Mouse (Mus musculus) ES-E14 (cell line): ENCODE data around the gene Zfp512b. TPM values are rescaled to one million over a fixed set of nuclear protein-coding genes. Genes with fewer than 3 reads are reported as not detected.

Experiments
- DNase-seq: peaks from one replicate; pipeline ENCODE4 v3.0.0-alpha.2; 2013; ENCODE audit warnings: low read depth, low spot score
- H3K27ac ChIP-seq: 2 replicates; pipeline ENCODE4 v1.5.1; 2012; ENCODE audit warnings: low read depth, mild to moderate bottlenecking, low read length, moderate library complexity, mixed read lengths; ENCODE audit not compliant: poor library complexity, insufficient read depth, severe bottlenecking
- H3K36me3 ChIP-seq: 2 replicates; pipeline ENCODE4 v1.6.1; 2012; ENCODE audit warnings: mild to moderate bottlenecking, low read length, moderate library complexity, mixed read lengths; ENCODE audit not compliant: control insufficient read depth, poor library complexity, insufficient read depth, severe bottlenecking
- H3K4me1 ChIP-seq, 2 experiments: fragments of 150-350 bp in 1 of 2; sonication (generic) in 1 of 2; 2 replicates each; pipeline ENCODE4 v1.6.1; 2012; ENCODE audit warnings: low read length in 2 of 2, mild to moderate bottlenecking in 1 of 2, mixed read lengths in 1 of 2; ENCODE audit not compliant: control insufficient read depth in 2 of 2, insufficient read depth in 2 of 2, poor library complexity in 1 of 2
- H3K4me3 ChIP-seq, 2 experiments: fragments of 150-350 bp in 1 of 2; sonication (generic) in 1 of 2; 2 replicates each; pipeline ENCODE4 v1.5.1; 2012; ENCODE audit warnings: low read length in 2 of 2, low read depth in 1 of 2, mild to moderate bottlenecking in 1 of 2, mixed read lengths in 1 of 2; ENCODE audit not compliant: insufficient read depth in 1 of 2, poor library complexity in 1 of 2, severe bottlenecking in 1 of 2
- H3K9ac ChIP-seq: 2 replicates; pipeline ENCODE4 v1.6.1; 2012; ENCODE audit warnings: low read depth, mild to moderate bottlenecking, low read length, mixed read lengths; ENCODE audit not compliant: poor library complexity, insufficient read depth, severe bottlenecking
- H3K9me3 ChIP-seq: fragments of 150-350 bp; sonication (generic); 2 replicates; pipeline ENCODE4 v1.6.1; 2012; ENCODE audit warnings: low read depth, mild to moderate bottlenecking, low read length; ENCODE audit not compliant: control insufficient read depth, insufficient read depth
- CHD2 ChIP-seq: IDR thresholded peaks from 2 replicates; pipeline ENCODE4 v1.6.1; 2014; ENCODE audit warnings: mild to moderate bottlenecking, low read depth, low read length, inconsistent platforms
- HCFC1 ChIP-seq: IDR thresholded peaks from 2 replicates; pipeline ENCODE4 v1.6.1; 2012; ENCODE audit warnings: low read length, inconsistent platforms, borderline replicate concordance; ENCODE audit not compliant: insufficient read depth
- MAFK ChIP-seq: IDR thresholded peaks from 2 replicates; pipeline ENCODE4 v1.6.1; 2014; ENCODE audit warnings: mild to moderate bottlenecking, low read depth, low read length, inconsistent platforms; ENCODE audit not compliant: insufficient read depth
- ZC3H11A ChIP-seq: IDR thresholded peaks from 2 replicates; pipeline ENCODE4 v1.6.1; 2012; ENCODE audit warnings: low read depth, mild to moderate bottlenecking, inconsistent platforms, low read length, borderline replicate concordance
- ZNF384 ChIP-seq: IDR thresholded peaks from 2 replicates; pipeline ENCODE4 v1.6.1; 2012; ENCODE audit warnings: low read depth, low read length, inconsistent platforms
- in situ Hi-C, 2 experiments: fragments of 600-800 bp; cut with MboI; formaldehyde crosslinking; loops; one replicate each; pipeline ENCODE4 v1.15.1; 2025; ENCODE audit warnings: low sequenced_read_pairs in 2 of 2, inconsistent platforms in 1 of 2; ENCODE audit not compliant: unreplicated experiment in 2 of 2
- total RNA-seq: library from RNA; depleted of rRNA; stranded (reverse); fragments of 300-350 nt; gene quantifications from 2 replicates; pipeline ENCODE4 v1.2.3, GENCODE M21; 2012

Zfp512b gene
- total RNA-seq, 1 experiment: 38.2 TPM

- no peak overlapping the region for H3K4me3 ChIP-seq
- DNase-seq: no peak
- H3K27ac ChIP-seq: no peak overlapping the region
- TF ChIP-seq CHD2 (no peak), MAFK (no peak), ZNF384 (no peak), ZC3H11A (no peak), HCFC1 (no peak)
- no peak overlapping the region for H3K9ac ChIP-seq
- no peaks in the 10 kb centered on the region for H3K4me1 ChIP-seq
- in situ Hi-C loops: no loop called here
- H3K9me3 ChIP-seq: no peaks in the 10 kb centered on the region
- peaks cover 21% of the 10 kb centered on the region for H3K36me3 ChIP-seq
These were observed 38.8 kb downstream of the Zfp512b start for GRCm38 (mm10) chr2:181553772-181554171.

- H3K9me3 ChIP-seq: no peaks in the 10 kb centered on the region
- H3K9ac ChIP-seq: no peak overlapping the region
- no peak for DNase-seq
- in situ Hi-C loops: no loop called here
- TF ChIP-seq HCFC1: no peak
- TF ChIP-seq CHD2: no peak
- TF ChIP-seq ZNF384: no peak
- no peak for TF ChIP-seq ZC3H11A
- TF ChIP-seq MAFK: no peak
- peaks cover 30% of the 10 kb centered on the region for H3K36me3 ChIP-seq
- no peak overlapping the region for H3K4me3 ChIP-seq
- no peaks in the 10 kb centered on the region for H3K4me1 ChIP-seq
- H3K27ac ChIP-seq: no peak overlapping the region
These were observed 42.4 kb downstream of the Zfp512b start for GRCm38 (mm10) chr2:181550233-181550632.

GRCm38 (mm10) chr2:181548682-181549081 is 43.9 kb downstream of the Zfp512b start:
- H3K4me1 ChIP-seq: no peaks in the 10 kb centered on the region
- TF ChIP-seq MAFK: no peak
- no peak for TF ChIP-seq CHD2
- TF ChIP-seq ZC3H11A: no peak
- TF ChIP-seq HCFC1: no peak
- TF ChIP-seq ZNF384: no peak
- no peak overlapping the region for H3K9ac ChIP-seq
- H3K9me3 ChIP-seq: no peaks in the 10 kb centered on the region
- H3K27ac ChIP-seq: no peak overlapping the region
- no peak for DNase-seq
- H3K36me3 ChIP-seq: peaks cover 30% of the 10 kb centered on the region
- no peak overlapping the region for H3K4me3 ChIP-seq
- in situ Hi-C loops: no loop called here

GRCm38 (mm10) chr2:181548227-181548626 is 44.4 kb downstream of the Zfp512b start:
- no peak for TF ChIP-seq MAFK
- no peak for TF ChIP-seq CHD2
- no peak for TF ChIP-seq ZC3H11A
- no peak for TF ChIP-seq HCFC1
- no peak for TF ChIP-seq ZNF384
- no peak overlapping the region for H3K4me3 ChIP-seq
- no peak overlapping the region for H3K9ac ChIP-seq
- no peaks in the 10 kb centered on the region for H3K9me3 ChIP-seq
- peaks cover 30% of the 10 kb centered on the region for H3K36me3 ChIP-seq
- in situ Hi-C loops: no loop called here
- no peak for DNase-seq
- H3K4me1 ChIP-seq: no peaks in the 10 kb centered on the region
- H3K27ac ChIP-seq: no peak overlapping the region

GRCm38 (mm10) chr2:181546142-181546541 is 46.5 kb downstream of the Zfp512b start:
- H3K9me3 ChIP-seq: no peaks in the 10 kb centered on the region
- H3K27ac ChIP-seq: no peak overlapping the region
- H3K9ac ChIP-seq: no peak overlapping the region
- no peaks in the 10 kb centered on the region for H3K4me1 ChIP-seq
- peaks cover 28% of the 10 kb centered on the region for H3K36me3 ChIP-seq
- DNase-seq: no peak
- in situ Hi-C loops: no loop called here
- TF ChIP-seq MAFK: no peak
- TF ChIP-seq CHD2: no peak
- no peak for TF ChIP-seq HCFC1
- no peak for TF ChIP-seq ZNF384
- no peak for TF ChIP-seq ZC3H11A
- H3K4me3 ChIP-seq: no peak overlapping the region
